Mouse (Mus musculus) stomach, postnatal 0 days (tissue): ENCODE data around the gene Emb.

Experiments
- CTCF ChIP-seq: IDR thresholded peaks from 2 replicates; pipeline ENCODE4 v1.5.1; 2016; ENCODE audit warnings: antibody characterized with exemption, low read depth, mild to moderate bottlenecking, moderate library complexity
- EP300 ChIP-seq: optimal IDR thresholded peaks from 2 replicates; pipeline ENCODE3; 2016; ENCODE audit warnings: antibody characterized with exemption

DNA sequence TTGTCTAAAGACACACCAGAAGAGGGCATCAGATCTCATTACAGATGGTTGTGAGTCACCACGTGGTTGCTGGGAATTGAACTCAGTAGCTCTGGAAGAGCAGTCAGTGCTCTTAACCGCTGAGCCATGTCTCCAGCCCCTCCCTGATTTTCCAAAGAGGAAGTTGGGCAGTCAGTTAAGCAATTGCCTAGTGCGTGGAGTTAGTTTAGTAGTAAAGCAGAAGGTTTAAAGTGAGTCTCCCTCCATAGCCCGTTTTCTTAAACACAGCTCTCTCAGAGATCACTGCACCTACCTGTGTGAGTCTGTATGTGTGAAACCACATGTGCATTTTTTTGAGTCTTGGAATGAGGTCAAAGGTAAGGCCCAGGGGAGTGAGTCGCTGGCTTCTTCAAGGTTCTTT is 14.8 kb downstream of the Emb start:
- TF ChIP-seq CTCF (no peak), EP300 (no peak)
